Mouse (Mus musculus) mesoderm, embryonic 11.5 days (tissue): Measurements from ENCODE around the gene Krt19.

Experiments used
- DNase-seq: peaks from one replicate; pipeline ENCODE4 v3.0.0-alpha.2; 2012; ENCODE audit warnings: low read depth, low spot score

The Krt19 gene

DNA sequence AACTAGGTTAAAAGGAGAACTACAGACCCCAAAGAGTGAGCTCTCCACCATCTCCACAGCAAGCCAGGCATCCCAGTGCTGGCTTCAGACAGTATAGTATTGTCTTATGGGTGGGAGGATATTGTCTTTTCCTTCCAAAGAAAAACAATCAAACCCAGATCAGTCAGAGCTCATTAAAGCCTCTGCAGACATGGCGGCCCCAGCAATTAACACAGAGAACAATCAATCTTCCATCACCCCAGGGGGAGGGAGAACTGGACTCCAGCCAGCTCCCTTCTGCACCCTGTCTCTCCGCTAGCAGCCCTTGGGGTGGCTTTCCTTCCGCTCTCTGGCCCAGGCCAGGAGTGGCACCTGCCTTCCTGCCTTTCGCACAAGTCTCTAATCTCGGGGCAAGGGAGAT is 10.8 kb downstream of the Krt19 start:
- DNase-seq = no peak

GRCm38 (mm10) chr11:100136559-100136958 is 11.9 kb downstream of the Krt19 start:
- DNase-seq = no peak

DNA sequence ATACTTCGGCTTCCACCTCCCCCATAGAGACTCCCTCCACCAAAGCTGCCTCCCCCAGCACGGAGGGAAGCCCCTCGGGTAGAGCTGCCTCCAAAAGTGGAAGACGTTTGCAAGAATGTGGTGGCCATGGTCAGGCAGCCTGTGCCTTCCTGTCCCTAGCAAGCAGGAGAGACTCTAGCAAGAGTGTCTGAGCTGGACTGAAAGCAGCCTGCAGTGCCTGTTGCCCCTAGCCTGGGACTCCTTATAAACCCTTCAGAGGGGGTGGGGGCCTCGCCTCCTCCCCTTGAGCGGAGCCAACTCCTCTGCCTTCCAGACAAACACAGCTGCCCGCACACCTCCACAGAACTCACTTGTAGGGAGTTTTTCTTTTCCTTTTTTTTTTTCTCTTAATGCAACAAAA is 12.7 kb downstream of the Krt19 start, which contains the start of gene Krt15:
TSS of gene Krt15 (minus strand) at position 198 of the 400 bp plus-strand sequence.
- DNase-seq = no peak

DNA sequence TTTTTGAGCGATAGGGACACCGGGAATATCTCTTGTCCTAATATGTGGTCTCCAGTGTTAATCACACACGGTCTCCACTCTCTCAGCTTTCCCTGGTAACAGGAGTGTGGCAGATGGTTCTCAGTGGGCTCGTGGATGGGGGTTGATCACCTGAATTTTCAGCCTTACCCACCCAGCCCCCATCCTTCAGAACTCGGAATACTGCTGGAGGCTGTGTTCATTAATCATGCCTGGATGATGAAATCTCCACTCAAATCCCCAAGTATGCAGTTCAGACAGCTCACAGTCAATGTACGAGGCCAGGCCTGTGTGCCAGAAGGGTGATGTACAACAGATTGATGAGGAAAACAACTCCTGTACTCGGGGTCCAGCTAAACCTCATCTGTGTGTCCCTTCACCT is 23.6 kb downstream of the Krt19 start:
- no peak for DNase-seq

DNA sequence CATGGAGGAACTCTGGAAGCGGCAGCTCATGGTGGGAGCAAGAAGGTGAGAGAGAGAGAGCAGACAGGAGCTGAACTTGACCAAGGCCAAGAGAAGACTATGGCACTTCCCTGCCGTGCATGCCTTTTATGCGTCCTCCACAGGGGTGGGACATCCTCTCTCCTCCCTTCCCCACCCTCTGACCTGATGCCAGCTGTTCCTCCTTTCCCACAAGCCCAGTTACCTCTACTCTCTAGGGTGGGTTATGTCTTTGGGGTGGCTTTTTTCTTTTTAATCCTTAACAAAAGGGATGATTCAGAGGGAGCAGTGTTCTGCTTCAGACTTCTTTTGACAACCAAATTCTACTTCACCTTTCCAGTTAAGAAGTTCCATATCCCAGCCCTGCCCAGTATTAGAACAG is 27.0 kb downstream of the Krt19 start, which contains the start of gene Krt13:
TSS of gene Krt13 (minus strand) at position 101 of the 400 bp plus-strand sequence.
- no peak for DNase-seq

DNA sequence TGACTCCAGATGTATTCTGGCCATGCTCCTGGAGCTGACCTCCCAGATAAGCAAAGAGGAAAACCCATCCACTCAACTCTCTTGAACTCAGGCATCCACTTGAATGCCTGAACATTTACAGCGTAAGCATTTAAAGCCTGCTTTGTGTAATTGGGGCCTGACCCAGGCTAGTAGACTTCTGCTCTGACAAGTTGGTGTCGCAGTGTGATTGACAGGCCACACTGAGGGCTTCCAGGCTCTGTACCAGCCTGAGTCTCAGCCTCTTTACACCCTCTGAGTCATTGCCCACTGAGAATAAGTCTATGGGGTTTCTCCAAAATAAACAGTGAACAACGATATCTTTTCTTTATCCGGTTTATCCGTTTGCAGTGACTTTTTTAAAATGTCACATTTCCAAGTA is 28.1 kb downstream of the Krt19 start:
- no peak for DNase-seq

GRCm38 (mm10) chr11:100113742-100114029 is 34.8 kb downstream of the Krt19 start:
- no peak for DNase-seq

GRCm38 (mm10) chr11:100112935-100113741 is 35.3 kb downstream of the Krt19 start:
- no peak for DNase-seq

GRCm38 (mm10) chr11:100105576-100106122 is 42.8 kb downstream of the Krt19 start, which contains the start of gene Krt36:
TSS of gene Krt36 (minus strand) at chr11:100105626.
- no peak for DNase-seq

- DNase-seq = peak; percentile 33
These were observed 45.6 kb downstream of the Krt19 start for GRCm38 (mm10) chr11:100102693-100103429.

DNA sequence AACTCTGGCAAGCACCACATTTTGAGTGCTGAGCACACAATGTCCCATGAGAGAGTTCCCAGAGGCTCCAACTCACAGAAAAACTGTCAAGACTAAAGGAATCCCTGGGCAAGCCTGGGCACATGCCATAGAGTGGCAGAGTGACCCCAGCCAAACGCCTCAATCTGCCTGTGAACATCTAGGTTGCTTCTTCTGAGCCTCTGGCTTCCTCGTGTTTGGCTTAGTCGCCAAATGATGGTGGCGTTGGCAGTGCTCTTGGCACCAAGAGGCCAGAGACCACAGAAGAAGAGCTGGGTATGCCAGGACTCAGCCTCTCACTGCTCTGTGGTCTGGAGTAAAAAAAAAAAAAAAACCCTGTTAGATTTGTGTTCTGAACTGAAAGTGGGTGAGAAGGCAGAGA is 48.1 kb downstream of the Krt19 start:
- no peak for DNase-seq

- DNase-seq = peak; percentile 44
These were observed 50.6 kb downstream of the Krt19 start for GRCm38 (mm10) chr11:100097819-100098218.

GRCm38 (mm10) chr11:100096141-100096540 is 52.3 kb downstream of the Krt19 start, which contains the start of gene Krt35:
TSS of gene Krt35 (minus strand) at chr11:100096241.
- no peak for DNase-seq
